Mouse (Mus musculus): ENCODE measurements around the gene Haus3.

- TF ChIP-seq CTCF (IDR thresholded peaks at IDR 0.05; ENCODE audit: control insufficient read depth, insufficient read depth, low read length) (peak; percentile 27; the same call in 1 of the 2 replicates), POLR2A (IDR thresholded peaks at IDR 0.05; ENCODE audit: borderline replicate concordance, control insufficient read depth, low read depth, low read length) (peak; percentile 99)
These were observed 18.4 kb upstream of the Haus3 start, which contains the start of gene Mxd4 for GRCm38 (mm10) chr5:34187601-34188316.

Measured in bone marrow, adult 2 months (tissue).